Mouse (Mus musculus): ENCODE data around the gene Prkg1. TPM values are rescaled to one million over a fixed set of nuclear protein-coding genes. Genes with fewer than 3 reads are reported as not detected.
A peak's percentile ranks its signal among the peaks of the same experiment; 100 is the strongest.

Prkg1 gene
- total and polyA plus RNA-seq, 2 experiments = 0.27 to 3.4 TPM

- no peak for DNase-seq (ENCODE audit: extremely low read depth, low read depth, low spot score)
- 88% methylated on average over 2 of the region's 2 CpGs for WGBS
- no peak overlapping the region for H3K27ac ChIP-seq (replicated peaks; ENCODE audit: insufficient read depth, low read depth, low read length)
- no peaks in the 10 kb centered on the region for H3K4me1 ChIP-seq (ENCODE audit: control insufficient read depth, insufficient read depth, low read length)
- H3K36me3 ChIP-seq (ENCODE audit: control insufficient read depth, insufficient read depth, low read length) = no peaks in the 10 kb centered on the region
- H3K4me3 ChIP-seq (ENCODE audit: insufficient read depth, low read depth, low read length) = no peak overlapping the region
- no peak overlapping the region for H3K9ac ChIP-seq (ENCODE audit: low read depth, low read length)
- no peaks in the 10 kb centered on the region for H3K79me2 ChIP-seq (ENCODE audit: control insufficient read depth, insufficient read depth, low read length)
- TF ChIP-seq CTCF (IDR thresholded peaks at IDR 0.05; ENCODE audit: low read depth, low read length) = no peak
- no peak for TF ChIP-seq POLR2A (IDR thresholded peaks at IDR 0.05; ENCODE audit: extremely low read depth, insufficient read depth, low read length)
- no peaks in the 10 kb centered on the region for H3K27me3 ChIP-seq (ENCODE audit: control insufficient read depth, insufficient read depth, low read length)
These were observed 259.8 kb downstream of the Prkg1 start for GRCm38 (mm10) chr19:31505041-31505440.

GRCm38 (mm10) chr19:31497386-31497785, 267.4 kb downstream of the Prkg1 start:
- Histone ChIP-seq H3K27me3 (ENCODE audit: control insufficient read depth, insufficient read depth, low read length) (no peaks in the 10 kb centered on the region), H3K9ac (ENCODE audit: low read depth, low read length) (no peak overlapping the region), H3K4me1 (ENCODE audit: control insufficient read depth, insufficient read depth, low read length) (no peaks in the 10 kb centered on the region), H3K79me2 (ENCODE audit: control insufficient read depth, insufficient read depth, low read length) (no peaks in the 10 kb centered on the region), H3K27ac (replicated peaks; ENCODE audit: insufficient read depth, low read depth, low read length) (no peak overlapping the region), H3K4me3 (ENCODE audit: insufficient read depth, low read depth, low read length) (no peak overlapping the region), H3K36me3 (ENCODE audit: control insufficient read depth, insufficient read depth, low read length) (no peaks in the 10 kb centered on the region)
- no peak for DNase-seq (ENCODE audit: extremely low read depth, low read depth, low spot score)
- 90% methylated on average over 4 of the region's 4 CpGs for WGBS
- no peak for TF ChIP-seq CTCF (IDR thresholded peaks at IDR 0.05; ENCODE audit: low read depth, low read length)
- TF ChIP-seq POLR2A (IDR thresholded peaks at IDR 0.05; ENCODE audit: extremely low read depth, insufficient read depth, low read length) = no peak

- H3K79me2 ChIP-seq (ENCODE audit: control insufficient read depth, insufficient read depth, low read length) = no peaks in the 10 kb centered on the region
- H3K4me1 ChIP-seq (ENCODE audit: control insufficient read depth, insufficient read depth, low read length) = no peaks in the 10 kb centered on the region
- WGBS = 64% methylated on average over 4 of the region's 4 CpGs
- H3K27me3 ChIP-seq (ENCODE audit: control insufficient read depth, insufficient read depth, low read length) = no peaks in the 10 kb centered on the region
- no peak overlapping the region for H3K27ac ChIP-seq (replicated peaks; ENCODE audit: insufficient read depth, low read depth, low read length)
- no peaks in the 10 kb centered on the region for H3K36me3 ChIP-seq (ENCODE audit: control insufficient read depth, insufficient read depth, low read length)
- TF ChIP-seq CTCF (IDR thresholded peaks at IDR 0.05; ENCODE audit: low read depth, low read length) = no peak
- no peak for TF ChIP-seq POLR2A (IDR thresholded peaks at IDR 0.05; ENCODE audit: extremely low read depth, insufficient read depth, low read length)
- DNase-seq (ENCODE audit: extremely low read depth, low read depth, low spot score) = no peak
- H3K9ac ChIP-seq (ENCODE audit: low read depth, low read length) = no peak overlapping the region
- H3K4me3 ChIP-seq (ENCODE audit: insufficient read depth, low read depth, low read length) = no peak overlapping the region
These were observed 275.2 kb downstream of the Prkg1 start for GRCm38 (mm10) chr19:31489606-31490005.

- Histone ChIP-seq H3K9ac (ENCODE audit: low read depth, low read length) (no peak overlapping the region), H3K79me2 (ENCODE audit: control insufficient read depth, insufficient read depth, low read length) (no peaks in the 10 kb centered on the region), H3K4me1 (ENCODE audit: control insufficient read depth, insufficient read depth, low read length) (no peaks in the 10 kb centered on the region), H3K27ac (replicated peaks; ENCODE audit: insufficient read depth, low read depth, low read length) (no peak overlapping the region), H3K4me3 (ENCODE audit: insufficient read depth, low read depth, low read length) (no peak overlapping the region), H3K27me3 (ENCODE audit: control insufficient read depth, insufficient read depth, low read length) (no peaks in the 10 kb centered on the region), H3K36me3 (ENCODE audit: control insufficient read depth, insufficient read depth, low read length) (no peaks in the 10 kb centered on the region)
- TF ChIP-seq POLR2A (IDR thresholded peaks at IDR 0.05; ENCODE audit: extremely low read depth, insufficient read depth, low read length) = no peak
- no peak for TF ChIP-seq CTCF (IDR thresholded peaks at IDR 0.05; ENCODE audit: low read depth, low read length)
- 59% methylated on average over 1 of the region's 1 CpGs for WGBS
- no peak for DNase-seq (ENCODE audit: extremely low read depth, low read depth, low spot score)
These were observed 293.1 kb downstream of the Prkg1 start for GRCm38 (mm10) chr19:31471766-31472165.

GRCm38 (mm10) chr19:31460188-31460587, 304.6 kb downstream of the Prkg1 start:
- H3K9ac ChIP-seq (ENCODE audit: low read depth, low read length) = no peak overlapping the region
- H3K4me1 ChIP-seq (ENCODE audit: control insufficient read depth, insufficient read depth, low read length) = no peaks in the 10 kb centered on the region
- DNase-seq (ENCODE audit: extremely low read depth, low read depth, low spot score) = no peak
- no peak overlapping the region for H3K27ac ChIP-seq (replicated peaks; ENCODE audit: insufficient read depth, low read depth, low read length)
- H3K79me2 ChIP-seq (ENCODE audit: control insufficient read depth, insufficient read depth, low read length) = no peaks in the 10 kb centered on the region
- no peak for TF ChIP-seq CTCF (IDR thresholded peaks at IDR 0.05; ENCODE audit: low read depth, low read length)
- no peak for TF ChIP-seq POLR2A (IDR thresholded peaks at IDR 0.05; ENCODE audit: extremely low read depth, insufficient read depth, low read length)
- H3K36me3 ChIP-seq (ENCODE audit: control insufficient read depth, insufficient read depth, low read length) = no peaks in the 10 kb centered on the region
- H3K27me3 ChIP-seq (ENCODE audit: control insufficient read depth, insufficient read depth, low read length) = no peaks in the 10 kb centered on the region
- no peak overlapping the region for H3K4me3 ChIP-seq (ENCODE audit: insufficient read depth, low read depth, low read length)

- no peaks in the 10 kb centered on the region for H3K36me3 ChIP-seq (ENCODE audit: control insufficient read depth, insufficient read depth, low read length)
- H3K27ac ChIP-seq (replicated peaks; ENCODE audit: insufficient read depth, low read depth, low read length) = no peak overlapping the region
- H3K4me1 ChIP-seq (ENCODE audit: control insufficient read depth, insufficient read depth, low read length) = no peaks in the 10 kb centered on the region
- no peak overlapping the region for H3K9ac ChIP-seq (ENCODE audit: low read depth, low read length)
- WGBS = 77% methylated on average over 1 of the region's 1 CpGs
- peaks cover 2% of the 10 kb centered on the region; the same call in 1 of the 2 replicates for H3K27me3 ChIP-seq (ENCODE audit: control insufficient read depth, insufficient read depth, low read length)
- H3K79me2 ChIP-seq (ENCODE audit: control insufficient read depth, insufficient read depth, low read length) = no peaks in the 10 kb centered on the region
- peak; percentile 13 for DNase-seq (ENCODE audit: extremely low read depth, low read depth, low spot score)
- TF ChIP-seq CTCF (IDR thresholded peaks at IDR 0.05; ENCODE audit: low read depth, low read length) = no peak
- TF ChIP-seq POLR2A (IDR thresholded peaks at IDR 0.05; ENCODE audit: extremely low read depth, insufficient read depth, low read length) = no peak
- no peak overlapping the region for H3K4me3 ChIP-seq (ENCODE audit: insufficient read depth, low read depth, low read length)
These were observed 320.7 kb downstream of the Prkg1 start for GRCm38 (mm10) chr19:31444101-31444500.
